Mouse (Mus musculus) myocyte (in vitro differentiated cells): ENCODE measurements around the gene Arhgap10.

ENCODE experiments used
- MAX ChIP-seq: IDR thresholded peaks from one replicate; pipeline ENCODE4 v1.6.1; 2011; ENCODE audit warnings: low read depth, mild to moderate bottlenecking, control low read depth
- MYOG ChIP-seq, 3 experiments: IDR thresholded peaks; one replicate each; pipeline ENCODE4 v1.6.1; 2011; ENCODE audit warnings: control low read depth in 2 of 3, low read depth in 2 of 3, mild to moderate bottlenecking in 2 of 3; ENCODE audit not compliant: insufficient read length in 2 of 3, control insufficient read depth in 1 of 3, insufficient read depth in 1 of 3

- TF ChIP-seq MAX (no peak), MYOG (IDR thresholded peaks at IDR 0.05; ENCODE audit: control insufficient read depth in 1 of 3, insufficient read depth in 1 of 3, insufficient read length in 2 of 3, low read depth in 2 of 3) (no peak)
Measured at GRCm38 (mm10) chr8:77343335-77343734, 174.4 kb downstream of the Arhgap10 start.
